Mouse (Mus musculus) right cerebral cortex, postnatal 4 days (tissue): ENCODE results near the gene Fam126a.

Experiments
- DNase-seq: peaks from one replicate; pipeline ENCODE4 v3.0.0-alpha.2; 2022

The Fam126a gene

DNA sequence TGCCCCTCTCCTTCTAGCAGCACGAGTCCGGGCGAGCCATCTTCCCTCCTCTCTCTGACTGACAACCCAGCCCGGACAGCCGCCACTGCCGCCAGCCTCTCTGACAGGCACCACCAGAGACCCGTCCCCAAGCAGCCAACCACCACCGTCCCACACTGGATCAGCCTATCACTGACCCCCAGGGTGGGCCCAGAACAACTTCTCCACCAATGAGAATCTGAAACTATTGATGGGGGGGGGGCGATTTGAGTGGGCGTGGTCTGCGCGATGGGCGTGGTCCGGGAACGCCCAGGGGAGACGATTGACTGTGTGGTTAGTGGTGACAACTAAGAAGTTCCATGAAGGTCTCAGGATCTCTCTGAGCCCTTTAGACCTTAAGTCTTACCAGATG is at the start of gene Fam126a:
TSS of gene Fam126a (minus strand) at position 112 of the 391 bp plus-strand sequence.
- DNase-seq = peak; percentile 86

GRCm38 (mm10) chr5:24078420-24079179 is 48.1 kb upstream of the Fam126a start:
- peak; percentile 15 for DNase-seq

- DNase-seq = no peak
Observed at GRCm38 (mm10) chr5:24077739-24078306, 47.3 kb upstream of the Fam126a start.

DNA sequence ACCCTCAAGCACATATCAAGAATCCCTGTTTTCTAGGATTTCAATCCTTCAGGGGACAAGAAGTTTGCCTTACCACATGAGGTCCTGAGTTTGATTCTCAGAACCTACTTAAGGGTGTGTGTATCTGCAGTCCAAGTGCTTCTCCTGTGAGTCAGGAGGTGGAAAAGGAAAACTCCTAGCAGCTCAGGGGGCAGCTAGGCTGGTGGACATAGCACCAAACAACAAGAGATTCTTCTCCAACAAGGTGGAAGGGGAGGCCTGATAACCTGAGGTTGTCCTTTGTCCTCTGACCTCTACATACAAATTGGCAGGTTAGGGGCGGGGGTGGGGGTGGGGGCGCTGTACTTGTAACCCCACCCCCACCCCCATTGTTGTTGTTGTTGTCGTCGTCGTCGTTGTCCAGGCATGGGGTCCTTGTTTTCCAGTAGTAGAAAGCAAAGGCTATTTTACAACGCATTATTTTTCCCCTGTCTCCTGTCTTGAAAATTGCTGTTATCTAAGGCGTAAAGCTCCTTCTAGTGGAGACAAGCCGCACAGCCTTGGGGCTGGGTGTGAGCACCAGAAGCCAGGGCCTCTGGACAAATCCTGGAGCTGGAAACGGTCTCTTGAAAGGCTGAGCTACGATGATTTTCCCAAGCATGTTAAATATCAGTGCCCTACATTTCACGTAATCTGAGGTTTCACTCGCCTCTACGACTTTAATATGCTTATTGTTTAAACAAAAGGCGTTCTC is 46.7 kb upstream of the Fam126a start:
- DNase-seq = peak; percentile 58

DNA sequence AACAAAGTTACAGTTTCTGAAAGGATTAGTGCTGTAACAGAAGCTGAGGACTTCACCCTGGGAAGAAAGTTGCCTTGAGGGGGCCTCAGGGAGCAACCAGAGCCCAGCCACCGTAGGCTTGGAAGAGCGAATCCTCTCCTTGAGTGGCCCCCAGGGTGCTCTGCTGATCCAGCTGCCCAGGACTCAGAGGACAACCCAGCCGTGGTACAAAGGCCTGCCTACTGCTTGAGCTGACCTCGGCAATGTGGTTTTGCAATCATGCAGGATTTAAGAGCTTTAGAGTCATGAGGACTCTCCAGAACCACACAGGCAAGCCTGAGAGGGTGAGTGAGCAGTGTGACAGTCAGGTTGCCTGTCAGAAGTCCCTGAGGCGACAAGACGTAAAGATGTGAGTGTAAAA is 41.5 kb upstream of the Fam126a start:
- no peak for DNase-seq

DNA sequence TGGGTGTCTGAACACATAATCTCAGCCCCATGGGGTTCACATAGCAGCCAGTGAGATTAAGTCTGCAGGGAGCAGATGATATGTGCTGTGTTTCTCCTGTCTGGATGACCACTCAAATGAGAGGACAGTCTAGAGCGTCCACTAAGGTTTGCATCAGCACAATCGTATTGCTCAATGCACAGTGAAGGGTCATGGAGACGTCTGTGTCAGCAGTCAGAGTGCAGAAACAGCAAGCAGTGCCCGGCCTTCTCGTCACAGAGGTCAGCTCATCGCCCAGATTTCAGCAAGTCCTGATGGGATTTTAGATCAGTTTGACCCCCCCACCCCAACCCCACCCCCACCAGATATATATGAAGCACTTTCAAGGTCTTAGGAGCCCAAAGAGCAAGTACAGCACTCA is 38.5 kb upstream of the Fam126a start:
- DNase-seq = no peak

GRCm38 (mm10) chr5:24063545-24063944 is 33.1 kb upstream of the Fam126a start:
- DNase-seq = no peak

- no peak for DNase-seq
Observed at GRCm38 (mm10) chr5:24063034-24063433, 32.5 kb upstream of the Fam126a start.

DNA sequence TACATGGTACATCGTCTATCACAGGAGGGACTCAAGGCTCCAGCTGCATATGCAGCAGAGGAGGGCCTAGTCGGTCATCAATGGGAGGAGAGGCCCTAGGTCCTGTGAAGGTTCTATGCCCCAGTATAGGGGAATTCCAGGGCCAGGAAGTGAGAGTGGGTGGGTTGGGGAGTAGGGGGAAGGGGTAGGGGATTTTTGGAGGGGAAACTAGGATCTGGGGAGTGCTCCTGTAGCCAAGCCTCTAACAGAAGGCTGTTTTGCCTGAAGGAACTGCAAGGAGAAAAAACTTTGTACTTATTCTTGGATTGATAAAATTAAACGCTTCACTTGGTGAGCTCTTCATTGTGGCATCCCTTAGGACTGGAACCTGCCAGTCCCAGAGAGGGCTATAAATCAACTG is 30.5 kb upstream of the Fam126a start:
- DNase-seq = no peak

- DNase-seq = no peak
Observed at GRCm38 (mm10) chr5:24057592-24057991, 27.1 kb upstream of the Fam126a start.

GRCm38 (mm10) chr5:24056865-24057264 is 26.4 kb upstream of the Fam126a start:
- DNase-seq = no peak

GRCm38 (mm10) chr5:24054382-24054781 is 23.9 kb upstream of the Fam126a start:
- DNase-seq = no peak

GRCm38 (mm10) chr5:24053245-24054190 is 23.0 kb upstream of the Fam126a start:
- no peak for DNase-seq

DNA sequence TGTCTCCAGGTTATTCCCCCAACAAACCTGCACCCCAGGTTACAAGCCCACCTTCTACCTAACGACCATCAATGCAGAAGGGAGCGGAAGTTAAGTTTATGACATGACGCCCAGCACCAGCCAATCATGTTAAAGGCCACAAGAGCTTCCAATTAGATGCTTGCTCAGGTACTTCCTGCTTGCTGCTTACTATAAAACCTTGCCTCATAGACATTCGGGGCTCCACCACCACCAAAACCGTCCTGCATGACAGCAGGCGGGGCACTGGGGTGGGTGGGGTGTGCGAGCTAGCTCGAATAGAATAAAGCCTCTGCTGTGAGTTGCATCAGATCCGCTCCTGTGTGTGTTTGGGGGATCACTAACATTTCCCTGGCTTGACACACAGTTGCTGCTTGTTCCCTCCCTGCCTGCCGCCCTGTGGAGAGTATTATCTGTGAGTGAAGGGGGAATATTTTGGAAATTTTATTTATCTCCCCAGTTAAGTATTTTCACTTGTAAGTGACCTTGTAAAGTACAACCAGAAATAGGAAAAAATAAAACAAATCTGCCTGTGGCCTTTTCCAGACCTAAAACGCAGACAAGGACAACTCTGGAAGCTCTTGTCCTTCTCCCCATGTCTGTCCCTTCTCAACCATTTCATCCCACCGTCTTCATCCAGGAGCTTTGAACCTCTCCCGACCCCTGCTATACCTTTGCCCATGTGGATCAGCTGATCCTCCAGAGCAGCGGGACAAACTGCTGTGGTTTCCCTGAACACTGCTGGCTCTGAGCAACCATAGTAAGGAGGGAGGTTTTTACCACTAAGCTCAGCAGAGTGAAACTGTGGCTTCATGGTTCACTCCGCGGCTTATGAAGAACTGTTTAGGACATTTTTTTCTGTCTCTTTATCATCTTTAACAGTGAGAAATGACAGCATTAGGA is 21.5 kb upstream of the Fam126a start:
- DNase-seq = no peak

DNA sequence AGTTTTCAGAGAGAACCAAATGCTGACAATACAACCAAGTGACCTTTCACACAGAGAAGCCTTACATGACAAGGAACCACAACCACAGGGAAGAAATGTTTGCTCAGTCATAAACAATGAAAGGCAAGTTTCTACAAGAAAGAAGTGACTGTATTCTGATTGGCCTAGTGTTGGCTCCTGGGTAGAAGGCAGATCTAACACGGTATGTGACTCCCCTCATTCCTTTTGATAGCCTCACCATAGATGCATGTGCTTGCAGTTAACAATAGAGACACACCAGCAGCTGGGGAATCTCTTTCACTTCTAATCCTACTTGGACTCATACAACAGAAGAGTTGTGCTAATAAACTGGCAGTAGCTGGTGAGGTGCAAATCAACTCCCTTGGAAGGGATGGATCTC is 17.3 kb upstream of the Fam126a start:
- DNase-seq = no peak

- DNase-seq = no peak
Observed at GRCm38 (mm10) chr5:24047001-24047400, 16.5 kb upstream of the Fam126a start.

GRCm38 (mm10) chr5:24045998-24046631 is 15.6 kb upstream of the Fam126a start:
- DNase-seq = peak; percentile 67

- DNase-seq = no peak
Observed at GRCm38 (mm10) chr5:24044387-24044786, 13.9 kb upstream of the Fam126a start.

DNA sequence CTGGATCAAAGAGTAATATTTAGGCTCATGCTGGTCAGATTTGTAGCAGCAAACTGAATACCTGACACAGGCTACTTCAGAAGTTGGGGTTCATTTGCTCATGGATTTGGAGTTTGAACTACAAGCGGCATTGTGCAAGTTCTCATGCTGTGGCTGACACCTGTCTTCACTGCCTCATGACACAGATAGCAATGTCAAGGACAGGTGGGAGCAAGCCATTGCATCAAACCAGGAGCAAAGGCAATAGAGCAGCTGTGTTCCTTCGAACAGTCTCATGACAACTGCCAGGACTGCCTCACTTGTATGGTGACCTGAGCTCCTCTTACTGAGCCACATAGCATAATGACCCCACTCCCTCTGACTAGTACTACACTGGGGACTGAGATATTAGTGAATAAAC is 12.9 kb upstream of the Fam126a start:
- no peak for DNase-seq

DNA sequence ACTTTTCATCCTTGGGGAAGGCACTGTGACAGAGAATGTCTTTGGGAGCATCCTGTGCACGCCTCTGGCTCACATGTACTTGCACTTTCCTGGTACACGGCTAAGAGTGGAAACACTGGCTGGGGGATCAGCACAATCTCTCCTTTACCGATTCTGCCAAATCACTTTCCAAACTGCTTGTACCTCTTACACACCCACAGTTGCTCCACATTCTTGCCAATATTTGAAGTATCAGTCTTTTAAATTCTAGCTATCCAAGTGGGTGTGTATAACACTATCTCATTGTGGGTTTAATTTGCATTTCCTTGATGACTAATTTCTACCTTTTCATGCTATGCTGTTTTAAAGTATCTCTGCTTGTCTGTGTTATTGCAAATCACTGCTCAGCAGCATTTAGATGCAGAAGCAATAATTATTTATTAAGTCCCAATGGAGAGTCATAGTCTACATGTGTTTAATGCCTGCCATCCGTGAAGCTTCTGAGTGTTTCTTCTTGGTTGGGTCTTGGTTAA is 10.9 kb upstream of the Fam126a start:
- DNase-seq = no peak

- DNase-seq = no peak
Observed at GRCm38 (mm10) chr5:24040601-24041000, 10.1 kb upstream of the Fam126a start.
